Mouse (Mus musculus) E14TG2a.4 (cell line): ENCODE results near the gene Faiml.

Experiments
- H3K27me3 ChIP-seq: 2 replicates; pipeline ENCODE4 v1.6.1; 2014; ENCODE audit warnings: low read length, control low read depth; ENCODE audit not compliant: insufficient read depth
- H3K36me3 ChIP-seq: 2 replicates; pipeline ENCODE4 v1.6.1; 2014; ENCODE audit warnings: low read length, control low read depth; ENCODE audit not compliant: insufficient read depth
- H3K4me1 ChIP-seq: replicated peaks from 2 replicates; pipeline ENCODE4 v1.6.1; 2014; ENCODE audit warnings: low read depth, low read length, control low read depth
- H3K4me3 ChIP-seq: replicated peaks from 2 replicates; pipeline ENCODE4 v1.5.1; 2014; ENCODE audit warnings: mild to moderate bottlenecking, low read length
- H3K9me3 ChIP-seq: 2 replicates; pipeline ENCODE4 v1.6.1; 2014; ENCODE audit warnings: low read length, control low read depth
- CTCF ChIP-seq: conservative IDR thresholded peaks from 2 replicates; pipeline ENCODE4 v1.5.1; 2014; ENCODE audit warnings: low read length
- NANOG ChIP-seq: IDR thresholded peaks from 2 replicates; pipeline ENCODE4 v1.6.1; 2014; ENCODE audit warnings: borderline replicate concordance, low read length, mixed read lengths
- POU5F1 ChIP-seq: IDR thresholded peaks from 2 replicates; pipeline ENCODE4 v1.6.1; 2014; ENCODE audit warnings: low read length, borderline replicate concordance

The Faiml gene

DNA sequence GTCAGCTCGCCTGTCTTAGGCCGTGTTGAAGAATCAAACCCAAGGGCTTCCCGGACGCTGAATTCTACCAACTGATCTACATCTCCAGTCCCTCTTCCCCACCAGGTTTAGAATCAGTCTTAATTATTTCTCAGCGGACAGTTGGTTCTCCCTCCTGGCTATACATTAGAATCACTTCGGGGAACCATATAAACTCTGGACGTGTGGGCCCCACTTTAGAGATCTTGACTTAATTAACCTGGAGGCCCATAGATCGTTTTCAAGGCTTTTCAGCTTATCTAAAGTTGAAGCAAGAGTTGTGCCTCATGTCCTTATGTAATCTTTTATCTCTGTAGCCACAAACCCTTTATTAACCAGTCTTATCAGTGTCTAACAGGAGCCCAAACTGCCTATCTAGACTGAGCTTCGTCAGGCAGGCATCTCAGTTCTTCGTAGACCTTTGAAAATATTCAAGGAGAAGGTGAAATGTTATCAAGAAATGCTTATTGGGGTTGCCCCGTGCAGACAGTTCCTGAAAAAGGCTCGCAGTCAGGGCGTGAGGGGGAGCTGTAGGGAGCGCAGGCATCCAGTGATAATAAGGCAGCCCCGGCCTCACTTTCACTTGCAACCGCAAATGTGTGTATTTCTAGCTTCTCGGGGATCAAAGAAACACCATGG is 5.6 kb upstream of the Faiml start:
- peak overlapping the region; percentile 94 for H3K4me3 ChIP-seq
- TF ChIP-seq POU5F1, result no peak
- no peak for TF ChIP-seq CTCF
- no peak for TF ChIP-seq NANOG
- H3K36me3 ChIP-seq, result peaks cover 27% of the 10 kb centered on the region
- 0 out of 2 replicates have a peak, but pooled peaks cover 3% of the 10 kb centered on the region for H3K27me3 ChIP-seq
- peaks cover 4% of the 10 kb centered on the region for H3K9me3 ChIP-seq
- H3K4me1 ChIP-seq, result peaks cover 40% of the 10 kb centered on the region

DNA sequence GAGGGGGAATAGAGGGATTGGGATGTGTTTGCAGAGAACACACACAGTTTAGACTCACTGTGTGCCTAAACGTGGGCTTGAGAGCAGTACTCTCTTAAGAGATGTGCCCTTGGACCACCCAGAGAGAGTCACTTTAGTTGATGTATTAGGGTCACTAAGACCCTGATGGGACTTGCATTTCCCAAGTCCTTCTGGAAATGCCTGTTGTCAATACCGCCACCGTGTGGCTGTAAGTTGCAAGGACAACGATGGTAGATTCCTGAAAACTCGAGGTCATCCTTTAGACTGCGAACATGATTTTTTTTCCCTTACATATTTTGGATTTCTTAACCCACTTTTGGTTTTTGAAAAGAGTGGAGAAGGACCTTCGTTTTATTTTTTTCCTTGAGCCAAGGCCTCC is 5.0 kb upstream of the Faiml start:
- H3K4me1 ChIP-seq, result peaks cover 34% of the 10 kb centered on the region
- no peak overlapping the region for H3K4me3 ChIP-seq
- H3K9me3 ChIP-seq, result peaks cover 4% of the 10 kb centered on the region
- H3K27me3 ChIP-seq, result 0 out of 2 replicates have a peak, but pooled peaks cover 3% of the 10 kb centered on the region
- H3K36me3 ChIP-seq, result peaks cover 21% of the 10 kb centered on the region
- TF ChIP-seq POU5F1 (no peak), CTCF (peak; percentile 87)

DNA sequence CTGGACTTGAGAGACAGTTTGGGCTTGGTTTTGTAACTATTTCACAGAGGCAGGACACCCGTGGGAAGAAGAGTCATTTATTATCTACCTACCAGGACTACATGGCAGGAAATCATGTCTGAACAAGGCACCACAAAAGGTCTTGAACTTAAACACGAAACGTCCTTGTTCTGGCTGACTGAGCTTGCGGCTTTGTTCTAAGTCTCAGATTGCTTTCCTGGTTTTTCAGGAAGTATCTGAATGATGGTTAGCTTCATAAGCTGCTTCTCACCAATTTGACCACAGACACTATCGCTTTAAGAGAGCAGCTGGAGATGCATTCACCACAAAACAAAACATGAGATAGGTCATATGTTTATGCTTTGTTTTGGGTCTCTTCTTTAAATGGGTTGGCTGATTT is 3.5 kb upstream of the Faiml start:
- TF ChIP-seq POU5F1 (no peak), CTCF (no peak), NANOG (no peak)
- Histone ChIP-seq H3K36me3 (0 out of 2 replicates have a peak, but pooled peaks cover 8% of the 10 kb centered on the region), H3K9me3 (peaks cover 4% of the 10 kb centered on the region), H3K27me3 (0 out of 2 replicates have a peak, but pooled peaks cover 3% of the 10 kb centered on the region), H3K4me3 (no peak overlapping the region), H3K4me1 (peaks cover 28% of the 10 kb centered on the region)

DNA sequence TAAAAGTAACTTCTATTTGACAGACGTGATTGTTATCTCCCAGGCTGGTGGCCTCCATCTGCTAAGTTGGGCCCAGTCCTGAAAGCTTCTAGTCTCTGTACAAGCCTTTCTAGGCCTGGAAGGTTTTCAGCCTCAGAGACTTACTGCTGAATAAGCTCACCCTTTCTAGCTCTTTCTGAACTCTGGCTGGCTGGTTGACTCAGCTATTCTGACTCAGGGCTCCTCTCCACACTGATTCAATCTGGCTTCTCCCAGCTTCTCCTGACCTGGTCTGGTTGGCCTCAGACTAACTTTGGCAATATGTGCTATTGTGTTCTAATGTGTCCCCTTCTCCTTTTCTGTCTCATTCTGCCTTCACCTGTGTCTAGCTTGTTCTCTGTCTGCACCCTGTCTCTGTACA is 2.2 kb upstream of the Faiml start:
- H3K9me3 ChIP-seq, result peaks cover 4% of the 10 kb centered on the region
- 0 out of 2 replicates have a peak, but pooled peaks cover 3% of the 10 kb centered on the region for H3K27me3 ChIP-seq
- peaks cover 15% of the 10 kb centered on the region for H3K4me1 ChIP-seq
- TF ChIP-seq CTCF (no peak), POU5F1 (no peak), NANOG (no peak)
- H3K36me3 ChIP-seq, result no peaks in the 10 kb centered on the region
- no peak overlapping the region for H3K4me3 ChIP-seq

DNA sequence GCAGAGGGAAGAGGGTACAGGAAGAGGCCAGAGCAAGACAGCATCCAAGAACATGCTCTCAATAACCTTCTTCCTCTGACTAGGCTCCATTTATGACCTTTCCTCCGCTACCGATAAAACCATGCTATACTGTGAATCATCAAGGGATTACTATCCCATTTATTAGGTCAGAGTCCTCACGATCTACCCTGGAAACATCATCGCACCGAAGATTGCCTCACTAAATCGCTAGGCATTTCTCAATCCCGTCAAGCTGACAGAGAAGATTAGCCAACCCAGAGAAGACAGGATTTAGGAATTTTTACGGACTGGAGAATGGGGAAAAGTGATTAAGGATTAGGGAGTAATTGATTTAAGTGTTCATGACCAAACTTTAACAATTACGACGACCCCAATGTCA is 1.2 kb upstream of the Faiml start:
- H3K4me3 ChIP-seq, result no peak overlapping the region
- no peaks in the 10 kb centered on the region for H3K36me3 ChIP-seq
- H3K4me1 ChIP-seq, result peaks cover 11% of the 10 kb centered on the region
- no peak for TF ChIP-seq CTCF
- no peak for TF ChIP-seq POU5F1
- no peak for TF ChIP-seq NANOG
- peaks cover 4% of the 10 kb centered on the region for H3K9me3 ChIP-seq
- H3K27me3 ChIP-seq, result 0 out of 2 replicates have a peak, but pooled peaks cover 3% of the 10 kb centered on the region

DNA sequence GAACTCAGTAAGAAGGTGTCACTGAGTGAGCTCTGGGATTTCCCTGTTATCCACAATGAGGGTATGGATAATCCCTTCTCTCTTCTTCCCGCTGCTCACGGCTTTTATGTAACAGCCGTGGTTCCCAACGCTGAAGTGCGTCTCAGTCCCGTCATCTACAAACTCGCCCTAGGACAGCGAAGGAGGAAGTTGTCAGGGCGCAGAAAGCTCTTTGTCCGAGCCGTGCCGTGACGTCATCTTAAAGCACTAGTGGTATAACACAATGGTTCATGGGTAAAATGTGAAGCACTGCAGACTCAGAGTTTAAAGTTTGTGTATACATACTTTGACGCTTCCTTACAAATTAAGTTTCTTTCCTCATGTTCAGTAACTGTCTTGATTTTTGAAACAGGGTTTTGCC is 7.6 kb downstream of the Faiml start:
- no peak overlapping the region for H3K4me3 ChIP-seq
- TF ChIP-seq CTCF, result no peak
- TF ChIP-seq POU5F1, result no peak
- peaks cover 17% of the 10 kb centered on the region for H3K4me1 ChIP-seq
- peaks cover 18% of the 10 kb centered on the region for H3K9me3 ChIP-seq
- H3K36me3 ChIP-seq, result no peaks in the 10 kb centered on the region
- H3K27me3 ChIP-seq, result no peaks in the 10 kb centered on the region

DNA sequence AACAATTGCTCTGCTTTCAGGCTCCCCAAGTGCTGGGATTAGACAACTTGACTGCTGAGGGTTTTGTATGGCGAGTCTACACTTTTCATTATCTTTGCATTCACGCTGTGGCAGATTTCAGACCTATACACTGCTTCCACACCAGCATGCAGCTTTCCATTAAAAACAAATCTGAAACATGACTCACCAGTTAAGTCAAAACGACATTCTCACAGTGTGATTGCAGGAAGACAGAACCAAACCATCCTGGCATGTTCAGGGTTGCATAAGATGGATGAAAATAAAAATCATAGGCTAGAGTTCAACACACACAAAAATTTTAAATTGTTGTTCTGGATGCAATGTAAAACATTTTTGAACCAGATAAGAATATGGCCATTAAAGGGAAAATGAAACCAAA is 12.5 kb downstream of the Faiml start:
- Histone ChIP-seq H3K36me3 (no peaks in the 10 kb centered on the region), H3K4me1 (no peaks in the 10 kb centered on the region)

DNA sequence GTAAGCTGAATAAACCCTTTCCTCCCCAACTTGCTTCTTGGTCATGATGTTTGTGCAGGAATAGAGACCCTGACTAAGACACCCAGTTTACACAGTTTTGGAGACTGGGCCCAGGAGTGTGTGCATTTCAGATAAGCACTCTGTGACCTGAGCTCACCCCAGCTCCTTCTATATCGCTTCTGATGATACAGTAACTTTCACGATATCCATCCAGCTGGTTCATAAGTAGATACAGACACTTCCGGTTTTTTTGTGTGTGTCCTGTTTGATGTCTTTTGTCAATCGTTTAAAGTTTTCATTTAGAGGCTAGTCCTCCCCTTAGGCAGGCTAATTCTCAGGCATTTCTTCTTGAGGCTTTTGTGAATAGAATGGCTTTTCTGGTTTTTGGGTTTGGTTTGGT is 15.4 kb downstream of the Faiml start:
- H3K36me3 ChIP-seq, result no peaks in the 10 kb centered on the region
- no peak for TF ChIP-seq NANOG
- TF ChIP-seq POU5F1, result no peak
- no peak for TF ChIP-seq CTCF
- H3K9me3 ChIP-seq, result peaks cover 1% of the 10 kb centered on the region

More for the DNA sequence above, 12.5 kb downstream of the Faiml start:
- H3K4me3 ChIP-seq, result no peak overlapping the region
- peaks cover 18% of the 10 kb centered on the region for H3K9me3 ChIP-seq
- no peaks in the 10 kb centered on the region for H3K27me3 ChIP-seq
- TF ChIP-seq NANOG (no peak), POU5F1 (no peak), CTCF (no peak)

More for the DNA sequence above, 15.4 kb downstream of the Faiml start:
- H3K4me1 ChIP-seq, result 0 out of 2 replicates have a peak, but pooled peaks cover 6% of the 10 kb centered on the region
- no peaks in the 10 kb centered on the region for H3K27me3 ChIP-seq
- H3K4me3 ChIP-seq, result no peak overlapping the region
